Mouse (Mus musculus) CH12.LX (cell line): ENCODE data around the gene Tpst2. TPM values are rescaled to one million over a fixed set of nuclear protein-coding genes. Genes with fewer than 3 reads are reported as not detected.

Source experiments
- DNase-seq: peaks from one replicate; pipeline ENCODE4 v3.0.0-alpha.2; 2013; ENCODE audit errors: extremely low read depth
- H3K27ac ChIP-seq: 2 replicates; pipeline ENCODE4 v1.5.1; 2012; ENCODE audit warnings: low read depth, mild to moderate bottlenecking, control low read depth, moderate library complexity; ENCODE audit not compliant: insufficient read depth
- H3K27me3 ChIP-seq: replicated peaks from 2 replicates; pipeline ENCODE3; 2012; ENCODE audit warnings: inconsistent platforms
- H3K36me3 ChIP-seq, 2 experiments: replicated peaks in 1 of 2; 2 replicates each; pipeline versions ENCODE3 to v1.6.1; 2012; ENCODE audit warnings: inconsistent platforms in 1 of 2, low read length in 1 of 2, mild to moderate bottlenecking in 1 of 2, mixed read lengths in 1 of 2, moderate library complexity in 1 of 2; ENCODE audit not compliant: control insufficient read depth in 1 of 2, insufficient read depth in 1 of 2
- H3K4me1 ChIP-seq, 2 experiments: 2 replicates each; pipeline ENCODE4 v1.6.1; 2012; ENCODE audit warnings: inconsistent platforms in 1 of 2, moderate library complexity in 1 of 2; ENCODE audit not compliant: insufficient read depth in 2 of 2, control insufficient read depth in 1 of 2
- H3K4me2 ChIP-seq: 2 replicates; pipeline ENCODE4 v1.6.1; 2012; ENCODE audit warnings: low read depth, mild to moderate bottlenecking, control low read depth; ENCODE audit not compliant: poor library complexity, insufficient read depth, severe bottlenecking
- H3K4me3 ChIP-seq, 3 experiments: fragments of 150-350 bp in 1 of 3; sonication (generic) in 1 of 3; replicated peaks in 1 of 3; 2 replicates each; pipeline versions ENCODE3 to v1.5.1; 2011 to 2012; ENCODE audit warnings: low read depth in 2 of 3, low read length in 2 of 3, mild to moderate bottlenecking in 2 of 3, moderate library complexity in 2 of 3, control low read depth in 1 of 3, improper control_type of control experiment in 1 of 3, inconsistent platforms in 1 of 3, mixed read lengths in 1 of 3; ENCODE audit not compliant: poor library complexity in 1 of 3
- H3K79me2 ChIP-seq: replicated peaks from 2 replicates; pipeline ENCODE4 v1.6.1; 2012; ENCODE audit warnings: mild to moderate bottlenecking, moderate library complexity; ENCODE audit not compliant: control insufficient read depth, poor library complexity, insufficient read depth, severe bottlenecking; ENCODE audit errors: extremely low read depth
- H3K9ac ChIP-seq: 2 replicates; pipeline ENCODE4 v1.6.1; 2012; ENCODE audit warnings: low read depth, mild to moderate bottlenecking, control low read depth, moderate library complexity; ENCODE audit not compliant: insufficient read depth
- H3K9me3 ChIP-seq: replicated peaks from 2 replicates; pipeline ENCODE3; 2012; ENCODE audit warnings: low read length, inconsistent platforms, mixed read lengths
- BHLHE40 ChIP-seq: IDR thresholded peaks from 2 replicates; pipeline ENCODE4 v1.6.1; 2011; ENCODE audit warnings: mild to moderate bottlenecking, low read depth, low read length, improper control_type of control experiment
- CTCF ChIP-seq, 2 experiments: IDR thresholded peaks in 1 of 2; conservative IDR thresholded peaks in 1 of 2; 2 replicates each; pipeline ENCODE4 v1.5.1; 2011 to 2012; ENCODE audit warnings: low read depth in 2 of 2, low read length in 2 of 2, improper control_type of control experiment in 1 of 2, inconsistent platforms in 1 of 2, mild to moderate bottlenecking in 1 of 2, moderate library complexity in 1 of 2
- E2F4 ChIP-seq: IDR thresholded peaks from 2 replicates; pipeline ENCODE4 v1.6.1; 2011; ENCODE audit warnings: low read depth, low read length, improper control_type of control experiment; ENCODE audit not compliant: insufficient replicate concordance
- ELF1 ChIP-seq: IDR thresholded peaks from 2 replicates; pipeline ENCODE4 v1.6.1; 2014; ENCODE audit warnings: low read depth, mild to moderate bottlenecking, inconsistent platforms, low read length, improper control_type of control experiment
- ETS1 ChIP-seq: conservative IDR thresholded peaks from 2 replicates; pipeline ENCODE4 v1.6.1; 2012; ENCODE audit warnings: low read depth, mild to moderate bottlenecking, inconsistent platforms, low read length, improper control_type of control experiment, moderate library complexity
- GABPA ChIP-seq: IDR thresholded peaks from 2 replicates; pipeline ENCODE4 v1.6.1; 2012; ENCODE audit warnings: low read depth, low read length, improper control_type of control experiment, inconsistent platforms; ENCODE audit not compliant: insufficient replicate concordance
- IRF4 ChIP-seq: IDR thresholded peaks from 2 replicates; pipeline ENCODE4 v1.6.1; 2014; ENCODE audit warnings: low read depth, mild to moderate bottlenecking, inconsistent platforms, low read length, improper control_type of control experiment
- JUN ChIP-seq: IDR thresholded peaks from 2 replicates; pipeline ENCODE4 v1.6.1; 2011; ENCODE audit warnings: low read depth, mild to moderate bottlenecking, low read length, improper control_type of control experiment, moderate library complexity; ENCODE audit not compliant: insufficient read depth
- JUND ChIP-seq: conservative IDR thresholded peaks from 2 replicates; pipeline ENCODE4 v1.6.1; 2011; ENCODE audit warnings: low read depth, low read length, improper control_type of control experiment
- KAT2A ChIP-seq: IDR thresholded peaks from 2 replicates; pipeline ENCODE4 v1.6.1; 2012; ENCODE audit warnings: low read length, improper control_type of control experiment, inconsistent platforms; ENCODE audit not compliant: insufficient replicate concordance
- MAZ ChIP-seq: IDR thresholded peaks from 2 replicates; pipeline ENCODE4 v1.6.1; 2012; ENCODE audit warnings: low read depth, mild to moderate bottlenecking, inconsistent platforms, low read length, improper control_type of control experiment, moderate library complexity
- MEF2A ChIP-seq: IDR thresholded peaks from 2 replicates; pipeline ENCODE4 v1.6.1; 2014; ENCODE audit warnings: low read depth, mild to moderate bottlenecking, inconsistent platforms, low read length, improper control_type of control experiment, borderline replicate concordance
- MXI1 ChIP-seq: IDR thresholded peaks from 2 replicates; pipeline ENCODE4 v1.6.1; 2011; ENCODE audit warnings: mild to moderate bottlenecking, low read depth, low read length, improper control_type of control experiment
- NELFE ChIP-seq: IDR thresholded peaks from 2 replicates; pipeline ENCODE4 v1.6.1; 2011; ENCODE audit warnings: low read depth, low read length, improper control_type of control experiment
- NRF1 ChIP-seq: IDR thresholded peaks from 2 replicates; pipeline ENCODE4 v1.6.1; 2014; ENCODE audit warnings: low read depth, mild to moderate bottlenecking, inconsistent platforms, low read length, improper control_type of control experiment, moderate library complexity
- PAX5 ChIP-seq: IDR thresholded peaks from 2 replicates; pipeline ENCODE4 v1.6.1; 2012; ENCODE audit warnings: low read length, inconsistent platforms, mixed read lengths
- POLR2AphosphoS2 ChIP-seq: IDR thresholded peaks from 2 replicates; pipeline ENCODE4 v1.6.1; 2011; ENCODE audit warnings: low read depth, low read length, improper control_type of control experiment
- RAD21 ChIP-seq: IDR thresholded peaks from 2 replicates; pipeline ENCODE4 v1.6.1; 2011; ENCODE audit warnings: low read depth, mild to moderate bottlenecking, low read length, improper control_type of control experiment, moderate library complexity
- RCOR1 ChIP-seq: conservative IDR thresholded peaks from 2 replicates; pipeline ENCODE4 v1.6.1; 2012; ENCODE audit warnings: low read depth, mild to moderate bottlenecking, inconsistent platforms, low read length, improper control_type of control experiment
- SIN3A ChIP-seq: IDR thresholded peaks from 2 replicates; pipeline ENCODE4 v1.6.1; 2012; ENCODE audit warnings: low read length, improper control_type of control experiment, inconsistent platforms
- TBP ChIP-seq: conservative IDR thresholded peaks from 2 replicates; pipeline ENCODE4 v1.6.1; 2011; ENCODE audit warnings: low read depth, low read length, improper control_type of control experiment
- TCF12 ChIP-seq: IDR thresholded peaks from 2 replicates; pipeline ENCODE4 v1.6.1; 2014; ENCODE audit warnings: low read depth, mild to moderate bottlenecking, inconsistent platforms, low read length, improper control_type of control experiment
- UBTF ChIP-seq: IDR thresholded peaks from 2 replicates; pipeline ENCODE4 v1.6.1; 2012; ENCODE audit warnings: low read depth, mild to moderate bottlenecking, inconsistent platforms, low read length, improper control_type of control experiment, moderate library complexity
- USF1 ChIP-seq: IDR thresholded peaks from 2 replicates; pipeline ENCODE4 v1.6.1; 2014; ENCODE audit warnings: low read depth, mild to moderate bottlenecking, inconsistent platforms, low read length, improper control_type of control experiment
- ZC3H11A ChIP-seq: IDR thresholded peaks from 2 replicates; pipeline ENCODE4 v1.6.1; 2012; ENCODE audit warnings: low read depth, mild to moderate bottlenecking, inconsistent platforms, low read length, improper control_type of control experiment
- ZKSCAN1 ChIP-seq: IDR thresholded peaks from 2 replicates; pipeline ENCODE4 v1.6.1; 2012; ENCODE audit warnings: low read depth, inconsistent platforms, low read length, improper control_type of control experiment, borderline replicate concordance
- ZMIZ1 ChIP-seq: IDR thresholded peaks from 2 replicates; pipeline ENCODE4 v1.6.1; 2012; ENCODE audit warnings: low read depth, mild to moderate bottlenecking, inconsistent platforms, low read length, improper control_type of control experiment
- ZNF384 ChIP-seq: IDR thresholded peaks from 2 replicates; pipeline ENCODE4 v1.6.1; 2012; ENCODE audit warnings: low read depth, low read length, improper control_type of control experiment, inconsistent platforms
- dilution Hi-C: fragments of 300-500 bp; cut with MboI; formaldehyde crosslinking; loops from 2 replicates; pipeline ENCODE4 v1.14.3; 2020; ENCODE audit warnings: low sequenced_read_pairs; ENCODE audit not compliant: extremely low pct_unique_long_range_greater_than_20kb, extremely low pct_ligation_motif_present
- in situ Hi-C: fragments of 300-500 bp; cut with MboI; formaldehyde crosslinking; loops from 3 replicates; pipeline ENCODE4 v1.14.3; 2019; ENCODE audit warnings: low sequenced_read_pairs, low pct_ligation_motif_present, low pct_unique_long_range_greater_than_20kb, mixed read lengths
- polyA plus RNA-seq: library from polyadenylated mRNA; unstranded; fragments of >175 nt; gene quantifications from 2 replicates; pipeline ENCODE4 v1.2.1, GENCODE M21; 2012; ENCODE audit warnings: low read depth; ENCODE audit not compliant: insufficient read length
- total RNA-seq, 2 experiments: library from RNA; depleted of rRNA; stranded (reverse); fragments of 300-350 nt in 1 of 2; fragments of >200 nt in 1 of 2; gene quantifications; 2 replicates each; pipeline ENCODE4 v1.2.3; 2012 to 2014

Tpst2 gene
- total and polyA plus RNA-seq, 3 experiments, result 12.6 to 20.7 (median 15.6) TPM

GRCm38 (mm10) chr5:112276907-112277348, 437 bp downstream of the Tpst2 start:
- no peak for TF ChIP-seq UBTF
- TF ChIP-seq KAT2A, result no peak
- TF ChIP-seq E2F4, result no peak
- TF ChIP-seq ZNF384, result no peak
- TF ChIP-seq BHLHE40, result peak; percentile 83
- no peak for TF ChIP-seq IRF4
- TF ChIP-seq RAD21, result no peak
- peak; percentile 60 for TF ChIP-seq USF1
- no peak for TF ChIP-seq ZC3H11A
- no peak for TF ChIP-seq MEF2A
- no peak for TF ChIP-seq RCOR1
- no peak for TF ChIP-seq ZMIZ1
- TF ChIP-seq MXI1, result peak; percentile 36; the same call in 1 of the 2 replicates
- TF ChIP-seq MAZ, result no peak
- no peak for TF ChIP-seq NELFE
- TF ChIP-seq ETS1, result no peak
- no peak for TF ChIP-seq TBP
- TF ChIP-seq JUN, result no peak
- no peak for TF ChIP-seq NRF1
- no peak for TF ChIP-seq POLR2AphosphoS2
- no peak for TF ChIP-seq CTCF (conservative IDR thresholded peaks at IDR 0.05 in 1 of 2, IDR thresholded peaks at IDR 0.05 in 1 of 2; ENCODE audit: low read depth in 2 of 2, low read length in 2 of 2)
- TF ChIP-seq SIN3A, result 0 out of 2 replicates have a peak, but pooled peaks have one; percentile 52
- TF ChIP-seq TCF12, result no peak
- TF ChIP-seq ELF1, result no peak
- no peak for TF ChIP-seq GABPA
- no peak for TF ChIP-seq PAX5
- TF ChIP-seq JUND, result no peak
- no peak for TF ChIP-seq ZKSCAN1
- Histone ChIP-seq H3K4me3 (peak overlapping the region; percentile 61 to 94 (median 89)), H3K79me2 (0 out of 2 replicates have a peak, but pooled peaks cover 6% of the 10 kb centered on the region), H3K4me2 (peak overlapping the region; percentile 41), H3K27ac (no peak overlapping the region), H3K9ac (peak overlapping the region; percentile 64), H3K9me3 (no peaks in the 10 kb centered on the region), H3K27me3 (peaks cover 10% of the 10 kb centered on the region), H3K36me3 (peaks cover 0 to 2% of the 10 kb centered on the region in 2 experiments), H3K4me1 (peaks cover 34 to 74% of the 10 kb centered on the region in 2 experiments)
- dilution Hi-C loops (no loop called here), in situ Hi-C loops (loop anchor here (10.0 kb wide), 1 partner anchor 48 kb away; the partner anchor contains the start of gene Tfip11)
- peak; percentile 41 for DNase-seq
